Mouse (Mus musculus) midbrain, embryonic 13.5 days (tissue): ENCODE data around the gene Gabbr1. TPM values are rescaled to one million over a fixed set of nuclear protein-coding genes. Genes with fewer than 3 reads are reported as not detected.

Source experiments
- ATAC-seq: fragments of 200-750 bp; cut with Nextera tagmentation; 2 replicates; pipeline ENCODE4 v1.8.0; 2017; ENCODE audit warnings: mild to moderate bottlenecking, moderate TSS enrichment, moderate library complexity
- H3K27ac ChIP-seq: fragments of 300-500 bp; sonication (generic); 2 replicates; pipeline ENCODE4 v1.5.1; 2015; ENCODE audit warnings: inconsistent platforms, mild to moderate bottlenecking, moderate library complexity
- H3K27me3 ChIP-seq: fragments of 300-500 bp; sonication (generic); 2 replicates; pipeline ENCODE4 v1.6.1; 2015; ENCODE audit warnings: mild to moderate bottlenecking, inconsistent platforms
- H3K36me3 ChIP-seq: fragments of 300-500 bp; sonication (generic); 2 replicates; pipeline ENCODE4 v1.6.1; 2015; ENCODE audit warnings: mild to moderate bottlenecking, inconsistent platforms
- H3K4me1 ChIP-seq: fragments of 300-500 bp; sonication (generic); replicated peaks from 2 replicates; pipeline ENCODE4 v1.6.1; 2015; ENCODE audit warnings: inconsistent platforms
- H3K4me2 ChIP-seq: fragments of 300-500 bp; sonication (generic); replicated peaks from 2 replicates; pipeline ENCODE4 v1.6.1; 2015; ENCODE audit warnings: moderate library complexity, mild to moderate bottlenecking, inconsistent platforms
- H3K4me3 ChIP-seq: fragments of 300-500 bp; sonication (generic); replicated peaks from 2 replicates; pipeline ENCODE4 v1.5.1; 2015; ENCODE audit warnings: mild to moderate bottlenecking, inconsistent platforms
- H3K9ac ChIP-seq: fragments of 300-500 bp; sonication (generic); replicated peaks from 2 replicates; pipeline ENCODE4 v1.6.1; 2015; ENCODE audit warnings: mild to moderate bottlenecking, inconsistent platforms
- H3K9me3 ChIP-seq: fragments of 300-500 bp; sonication (generic); 2 replicates; pipeline ENCODE4 v1.6.1; 2016; ENCODE audit warnings: mild to moderate bottlenecking, inconsistent platforms
- WGBS: fragments of 180-500 bp; shearing (Covaris S2); methylation state at CpG from one replicate; pipeline ENCODE4 v1.1.7; 2015; 5-methylcytosine and 5-hydroxymethylcytosine counted together
- polyA plus RNA-seq: library from polyadenylated mRNA; unstranded; fragments of >200 nt; fragmentation: Nextera tagmentation; extraction: Ambion mirVana; gene quantifications from 2 replicates; pipeline ENCODE4 v1.2.1, GENCODE M21; 2015

Gene Gabbr1
- polyA plus RNA-seq, 1 experiment from 2014 or later = 53.2 TPM

DNA sequence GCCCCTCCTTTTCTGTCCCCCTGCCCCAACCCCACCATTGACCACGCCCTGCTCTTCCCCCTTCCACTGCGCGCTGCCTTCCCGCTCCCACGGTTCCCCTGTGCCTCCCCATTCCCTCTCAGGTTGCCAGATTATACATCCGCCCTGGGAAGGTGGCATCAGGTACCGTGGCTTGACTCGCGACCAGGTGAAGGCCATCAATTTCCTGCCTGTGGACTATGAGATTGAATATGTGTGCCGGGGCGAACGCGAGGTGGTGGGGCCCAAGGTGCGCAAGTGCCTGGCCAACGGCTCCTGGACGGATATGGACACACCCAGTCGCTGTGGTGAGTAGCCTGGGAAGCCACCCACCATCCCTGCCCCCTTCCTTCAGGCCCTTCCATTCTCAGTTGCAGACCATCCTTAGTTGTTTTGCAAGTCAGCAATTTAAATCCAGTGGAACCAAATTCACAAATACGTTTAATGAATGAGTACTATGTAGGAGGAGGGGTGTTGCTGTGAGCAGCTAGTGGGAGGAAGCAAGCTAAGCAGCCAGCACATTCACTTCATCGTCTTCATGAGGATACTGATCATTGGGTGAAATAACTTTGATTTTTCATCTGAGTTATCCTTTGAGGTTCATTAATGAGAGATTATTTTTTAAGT is 1.7 kb downstream of the Gabbr1 start:
- H3K4me1 ChIP-seq = peaks cover 59% of the 10 kb centered on the region
- H3K27ac ChIP-seq = peak overlapping the region; percentile 95
- WGBS = 16% methylated on average over 19 of the region's 19 CpGs
- no peak for ATAC-seq
- peak overlapping the region; percentile 91 for H3K4me2 ChIP-seq
- H3K36me3 ChIP-seq = 0 out of 2 replicates have a peak, but pooled peaks cover 3% of the 10 kb centered on the region
- peak overlapping the region; percentile 98 for H3K9ac ChIP-seq
- H3K27me3 ChIP-seq = peaks cover 6% of the 10 kb centered on the region
- no peaks in the 10 kb centered on the region for H3K9me3 ChIP-seq
- peak overlapping the region; percentile 90 for H3K4me3 ChIP-seq

DNA sequence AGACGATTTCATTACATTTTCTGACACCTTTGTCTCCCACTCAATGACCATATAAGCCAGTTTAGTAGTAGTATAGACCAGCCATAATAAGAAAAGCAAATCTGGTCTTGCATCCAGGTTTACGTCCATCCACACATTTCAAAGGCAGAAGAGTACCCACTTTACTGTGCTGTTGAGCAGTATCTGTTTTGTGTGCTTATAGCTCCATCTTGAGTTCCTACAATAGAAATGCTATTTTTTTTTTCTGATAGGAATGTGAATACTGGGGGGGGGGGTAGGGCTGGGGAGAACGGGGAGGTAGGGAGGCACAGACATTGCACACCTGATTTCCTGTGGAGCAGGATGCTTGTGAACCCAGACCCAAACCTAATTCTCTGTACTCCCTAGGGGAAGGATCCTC is 2.2 kb downstream of the Gabbr1 start:
- peaks cover 64% of the 10 kb centered on the region for H3K4me1 ChIP-seq
- peak overlapping the region; percentile 91 for H3K4me2 ChIP-seq
- peak overlapping the region; percentile 64 for H3K9ac ChIP-seq
- peaks cover 6% of the 10 kb centered on the region for H3K27me3 ChIP-seq
- H3K9me3 ChIP-seq = no peaks in the 10 kb centered on the region
- H3K27ac ChIP-seq = no peak overlapping the region
- peak overlapping the region; percentile 90 for H3K4me3 ChIP-seq
- H3K36me3 ChIP-seq = 0 out of 2 replicates have a peak, but pooled peaks cover 3% of the 10 kb centered on the region
- no peak for ATAC-seq
- 30% methylated on average over 3 of the region's 3 CpGs for whole genome bisulfite sequencing

DNA sequence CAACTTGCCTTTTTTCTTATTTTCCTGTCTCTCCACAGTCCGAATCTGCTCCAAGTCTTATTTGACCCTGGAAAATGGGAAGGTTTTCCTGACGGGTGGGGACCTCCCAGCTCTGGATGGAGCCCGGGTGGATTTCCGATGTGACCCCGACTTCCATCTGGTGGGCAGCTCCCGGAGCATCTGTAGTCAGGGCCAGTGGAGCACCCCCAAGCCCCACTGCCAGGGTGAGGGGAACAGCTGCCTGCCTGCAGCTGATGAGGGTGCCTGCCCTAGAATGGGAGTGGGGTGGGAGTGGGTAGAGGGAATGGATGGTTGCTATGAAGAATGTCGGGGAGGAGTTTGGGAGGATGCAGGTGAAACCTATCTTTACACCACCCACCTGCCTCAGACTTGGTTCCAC is 2.6 kb downstream of the Gabbr1 start:
- H3K4me1 ChIP-seq = peaks cover 67% of the 10 kb centered on the region
- H3K36me3 ChIP-seq = peaks cover 6% of the 10 kb centered on the region; the same call in 1 of the 2 replicates
- H3K27ac ChIP-seq = no peak overlapping the region
- peaks cover 6% of the 10 kb centered on the region for H3K27me3 ChIP-seq
- H3K4me2 ChIP-seq = peak overlapping the region; percentile 91
- peak overlapping the region; percentile 64 for H3K9ac ChIP-seq
- ATAC-seq = no peak
- 69% methylated on average over 7 of the region's 7 CpGs for WGBS
- H3K9me3 ChIP-seq = no peaks in the 10 kb centered on the region
- peak overlapping the region; percentile 90 for H3K4me3 ChIP-seq

- peak overlapping the region; percentile 91 for H3K4me2 ChIP-seq
- no peaks in the 10 kb centered on the region for H3K9me3 ChIP-seq
- under 1% methylated on average over 39 of the region's 39 CpGs for WGBS
- ATAC-seq = peak; percentile 12
- peaks cover 19% of the 10 kb centered on the region for H3K36me3 ChIP-seq
- peak overlapping the region; percentile 86 for H3K27ac ChIP-seq
- H3K4me3 ChIP-seq = peak overlapping the region; percentile 78
- H3K9ac ChIP-seq = peak overlapping the region; percentile 96
- peaks cover 66% of the 10 kb centered on the region for H3K4me1 ChIP-seq
- peaks cover 6% of the 10 kb centered on the region for H3K27me3 ChIP-seq
Observed at GRCm38 (mm10) chr17:37049570-37050310, 4.0 kb downstream of the Gabbr1 start.

- Histone ChIP-seq H3K9ac (peak overlapping the region; percentile 96), H3K4me1 (peaks cover 62% of the 10 kb centered on the region), H3K9me3 (no peaks in the 10 kb centered on the region), H3K4me3 (peak overlapping the region; percentile 78), H3K27me3 (peaks cover 6% of the 10 kb centered on the region), H3K36me3 (peaks cover 26% of the 10 kb centered on the region), H3K4me2 (peak overlapping the region; percentile 91), H3K27ac (peak overlapping the region; percentile 86)
- WGBS = under 1% methylated on average over 22 of the region's 22 CpGs
- peak; percentile 68 for ATAC-seq
Observed at GRCm38 (mm10) chr17:37050399-37050798, 4.6 kb downstream of the Gabbr1 start.

DNA sequence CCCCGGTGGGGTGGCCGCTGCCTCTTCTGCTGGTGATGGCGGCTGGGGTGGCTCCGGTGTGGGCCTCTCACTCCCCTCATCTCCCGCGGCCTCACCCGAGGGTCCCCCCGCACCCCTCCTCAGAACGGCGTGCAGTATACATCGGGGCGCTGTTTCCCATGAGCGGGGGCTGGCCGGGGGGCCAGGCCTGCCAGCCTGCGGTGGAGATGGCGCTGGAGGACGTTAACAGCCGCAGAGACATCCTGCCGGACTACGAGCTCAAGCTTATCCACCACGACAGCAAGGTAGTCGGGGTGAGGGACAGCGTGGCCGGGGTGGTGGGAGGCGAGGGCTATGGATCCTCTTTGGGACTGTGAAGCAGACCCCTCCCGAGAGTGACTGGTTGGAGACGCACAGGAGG is 5.1 kb downstream of the Gabbr1 start:
- H3K27me3 ChIP-seq = peaks cover 6% of the 10 kb centered on the region
- no peaks in the 10 kb centered on the region for H3K9me3 ChIP-seq
- H3K9ac ChIP-seq = peak overlapping the region; percentile 96
- H3K27ac ChIP-seq = peak overlapping the region; percentile 86
- H3K4me2 ChIP-seq = peak overlapping the region; percentile 91
- peak; percentile 41 for ATAC-seq
- WGBS = under 1% methylated on average over 27 of the region's 27 CpGs
- H3K4me1 ChIP-seq = peaks cover 62% of the 10 kb centered on the region
- H3K36me3 ChIP-seq = peaks cover 31% of the 10 kb centered on the region
- peak overlapping the region; percentile 78 for H3K4me3 ChIP-seq

GRCm38 (mm10) chr17:37051745-37052144 is 6.0 kb downstream of the Gabbr1 start:
- no peak for ATAC-seq
- WGBS = 58% methylated on average over 4 of the region's 4 CpGs
- H3K4me3 ChIP-seq = peak overlapping the region; percentile 78

GRCm38 (mm10) chr17:37056957-37057356 is 11.2 kb downstream of the Gabbr1 start:
- no peak overlapping the region; the same call in 1 of the 2 replicates for H3K27ac ChIP-seq
- H3K4me3 ChIP-seq = no peak overlapping the region
- no peak overlapping the region for H3K9ac ChIP-seq
- H3K4me1 ChIP-seq = peaks cover 22% of the 10 kb centered on the region
- no peaks in the 10 kb centered on the region for H3K9me3 ChIP-seq
- 76% methylated on average over 6 of the region's 6 CpGs for WGBS
- peaks cover 79% of the 10 kb centered on the region for H3K36me3 ChIP-seq
- H3K4me2 ChIP-seq = no peak overlapping the region
- ATAC-seq = no peak
- no peaks in the 10 kb centered on the region for H3K27me3 ChIP-seq

More at GRCm38 (mm10) chr17:37051745-37052144, 6.0 kb downstream of the Gabbr1 start:
- no peaks in the 10 kb centered on the region for H3K9me3 ChIP-seq
- peaks cover 63% of the 10 kb centered on the region for H3K4me1 ChIP-seq
- H3K9ac ChIP-seq = peak overlapping the region; percentile 96
- peak overlapping the region; percentile 91 for H3K4me2 ChIP-seq
- H3K36me3 ChIP-seq = peaks cover 39% of the 10 kb centered on the region
- peaks cover 6% of the 10 kb centered on the region for H3K27me3 ChIP-seq
- H3K27ac ChIP-seq = no peak overlapping the region

- H3K4me1 ChIP-seq = peaks cover 14% of the 10 kb centered on the region
- no peak for ATAC-seq
- H3K36me3 ChIP-seq = peaks cover 90% of the 10 kb centered on the region
- H3K4me2 ChIP-seq = no peak overlapping the region
- WGBS = 70% methylated on average over 3 of the region's 3 CpGs
- H3K27me3 ChIP-seq = no peaks in the 10 kb centered on the region
- H3K4me3 ChIP-seq = no peak overlapping the region
- no peak overlapping the region for H3K27ac ChIP-seq
- H3K9ac ChIP-seq = no peak overlapping the region
- no peaks in the 10 kb centered on the region for H3K9me3 ChIP-seq
Observed at GRCm38 (mm10) chr17:37061435-37061834, 15.7 kb downstream of the Gabbr1 start.

DNA sequence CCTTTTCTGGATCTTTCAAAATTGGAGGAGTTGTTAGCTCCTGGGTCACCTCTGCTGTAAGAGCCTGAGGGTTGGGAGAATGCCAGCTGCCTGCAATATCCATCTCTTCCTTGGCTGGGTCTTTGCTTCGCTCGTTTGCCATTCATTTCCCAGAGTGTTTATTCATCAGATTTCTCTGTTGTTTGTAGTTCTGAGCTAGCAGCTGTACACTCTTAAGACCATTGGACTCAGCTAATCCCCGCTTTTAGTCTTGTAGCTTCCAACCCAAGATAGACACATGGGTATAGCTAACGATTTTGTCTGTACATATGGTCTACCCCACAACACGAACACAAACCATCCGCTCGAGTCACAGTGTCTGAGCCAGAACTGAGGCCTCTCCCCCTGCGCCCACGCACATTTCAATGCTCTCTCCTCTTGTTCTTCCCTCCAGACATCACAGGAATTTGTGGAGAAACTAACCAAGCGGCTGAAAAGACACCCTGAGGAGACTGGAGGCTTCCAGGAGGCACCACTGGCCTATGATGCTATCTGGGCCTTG is 16.4 kb downstream of the Gabbr1 start:
- no peak for ATAC-seq
- H3K9me3 ChIP-seq = no peaks in the 10 kb centered on the region
- no peaks in the 10 kb centered on the region for H3K27me3 ChIP-seq
- no peak overlapping the region for H3K27ac ChIP-seq
- no peak overlapping the region for H3K4me3 ChIP-seq
- no peak overlapping the region for H3K4me2 ChIP-seq
- peaks cover 91% of the 10 kb centered on the region for H3K36me3 ChIP-seq
- 78% methylated on average over 10 of the region's 10 CpGs for WGBS
- H3K4me1 ChIP-seq = peaks cover 9% of the 10 kb centered on the region; the same call in 1 of the 2 replicates
- no peak overlapping the region for H3K9ac ChIP-seq

DNA sequence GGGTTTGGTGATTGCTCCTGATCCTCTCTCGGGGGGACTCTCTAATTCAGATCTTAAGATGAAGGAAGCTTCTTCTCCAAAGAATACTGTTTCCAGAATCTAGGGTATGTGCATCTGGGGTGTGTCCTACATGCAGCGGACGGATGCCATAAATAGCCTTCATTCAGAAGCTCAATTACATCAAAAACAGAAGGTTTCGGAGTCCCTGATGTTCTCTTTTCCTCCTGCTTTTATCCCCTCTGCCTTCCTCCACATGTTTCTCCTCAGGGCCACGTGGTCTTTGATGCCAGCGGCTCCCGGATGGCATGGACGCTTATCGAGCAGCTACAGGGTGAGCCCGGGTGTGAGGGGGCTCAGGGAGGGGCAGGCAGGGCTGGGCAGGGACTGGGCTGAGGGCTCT is 17.3 kb downstream of the Gabbr1 start:
- Histone ChIP-seq H3K36me3 (peaks cover 95% of the 10 kb centered on the region), H3K9me3 (no peaks in the 10 kb centered on the region), H3K9ac (no peak overlapping the region), H3K4me1 (peaks cover 9% of the 10 kb centered on the region; the same call in 1 of the 2 replicates), H3K27me3 (no peaks in the 10 kb centered on the region), H3K4me3 (no peak overlapping the region), H3K4me2 (no peak overlapping the region), H3K27ac (no peak overlapping the region)
- ATAC-seq = no peak
- 55% methylated on average over 10 of the region's 10 CpGs for WGBS
